8 mouse cellular contexts compared by ENCODE assay signal in the genomic region with DNA sequence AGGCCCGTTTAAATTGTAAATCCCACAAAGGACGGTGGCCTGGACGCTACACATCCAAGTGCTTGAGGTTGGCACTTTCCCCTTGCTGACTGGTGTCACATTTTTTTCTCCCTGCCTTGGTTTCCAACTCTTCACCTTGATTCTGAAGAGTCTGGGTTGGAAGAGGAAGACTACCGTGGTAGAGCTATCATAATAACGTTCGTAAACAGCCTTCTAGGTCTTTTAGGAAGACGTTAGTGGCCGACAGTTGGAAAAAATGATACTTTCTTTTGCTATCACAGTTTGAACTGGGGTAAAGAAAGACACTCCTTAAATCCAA. TPM values are rescaled to one million over a fixed set of nuclear protein-coding genes. Genes with fewer than 3 reads are reported as not detected.
A peak's percentile ranks its signal among the peaks of the same experiment; 100 is the strongest.
DNase-seq lines count a peak whose midpoint lies in the region; ATAC-seq and TF ChIP-seq lines count a peak whose summit lies in the region.

No protein-coding gene starts in this region.

- intact Hi-C loops in heart, adult 2 months (cut with DNase I), result loop anchor here (2.0 to 5.0 kb wide), 2 partner anchors 66 to 874 kb away; a partner anchor contains a TSS
- intact Hi-C loops in heart, postnatal 36 days (cut with DNase I), result no loop called here

- ATAC-seq in liver, embryonic 13.5 days (ENCODE audit: low read depth), result no peak
- no peak for ATAC-seq in inflammation-experienced regulatory T-cells, adult 6 months

- TF ChIP-seq CTCF in heart, adult 2 months (IDR thresholded peaks at IDR 0.05), result no peak
- no peak for TF ChIP-seq CTCF in thymus, adult 2 months (IDR thresholded peaks at IDR 0.05; ENCODE audit: borderline replicate concordance, control insufficient read depth, extremely low read depth, insufficient read depth, low read length, poor library complexity)

- H3K9me3 ChIP-seq in liver, embryonic 13.5 days (replicated peaks), result no peaks in the 10 kb centered on the region

- TF ChIP-seq POLR2A in heart, adult 2 months (IDR thresholded peaks at IDR 0.05; ENCODE audit: insufficient read depth, low read depth, low read length), result no peak
- TF ChIP-seq POLR2A in thymus, adult 2 months (IDR thresholded peaks at IDR 0.05; ENCODE audit: control insufficient read depth, extremely low read depth, insufficient read depth, low read length, poor library complexity), result no peak

- no peak for TF ChIP-seq EP300 in heart, adult 2 months (IDR thresholded peaks at IDR 0.05; ENCODE audit: insufficient read depth, low read depth, low read length)

- no peaks in the 10 kb centered on the region for H3K27me3 ChIP-seq in heart, adult 2 months (ENCODE audit: control insufficient read depth, insufficient read depth, low read length)
- H3K27me3 ChIP-seq in thymus, adult 2 months (ENCODE audit: control insufficient read depth, insufficient read depth, low read length), result no peaks in the 10 kb centered on the region
- H3K27me3 ChIP-seq in liver, embryonic 13.5 days, result peaks cover 10% of the 10 kb centered on the region

- H3K79me2 ChIP-seq in heart, adult 2 months (replicated peaks; ENCODE audit: control insufficient read depth, insufficient read depth, low read length), result no peaks in the 10 kb centered on the region; the same call in 1 of the 2 replicates

- H3K36me3 ChIP-seq in heart, adult 2 months (ENCODE audit: control insufficient read depth, insufficient read depth, low read length), result peaks cover 8% of the 10 kb centered on the region
- H3K36me3 ChIP-seq in thymus, adult 2 months (ENCODE audit: control insufficient read depth, insufficient read depth, low read length), result no peaks in the 10 kb centered on the region; the same call in 1 of the 2 replicates
- peaks cover 2% of the 10 kb centered on the region for H3K36me3 ChIP-seq in liver, embryonic 13.5 days

- H3K4me2 ChIP-seq in liver, embryonic 13.5 days, result peak overlapping the region; percentile 100

- 56% methylated on average over 8 of the region's 8 CpGs for WGBS in heart, adult 2 months
- 64% methylated on average over 8 of the region's 8 CpGs for WGBS in thymus, adult 2 months
- 35% methylated on average over 8 of the region's 8 CpGs for WGBS in liver, embryonic 13.5 days (ENCODE audit: insufficient replicate concordance)

- peak overlapping the region; percentile 92 for H3K27ac ChIP-seq in heart, adult 2 months
- H3K27ac ChIP-seq in thymus, adult 2 months (ENCODE audit: control insufficient read depth, insufficient read depth, low read length), result no peak overlapping the region
- no peak overlapping the region for H3K27ac ChIP-seq in liver, embryonic 13.5 days

- peak overlapping the region; percentile 69 for H3K4me3 ChIP-seq in heart, adult 2 months
- peak overlapping the region; percentile 73 for H3K4me3 ChIP-seq in thymus, adult 2 months (ENCODE audit: control insufficient read depth, insufficient read depth, low read length)
- peak overlapping the region; percentile 100 for H3K4me3 ChIP-seq in liver, embryonic 13.5 days (replicated peaks)

- DNase-seq in heart, adult 2 months, result no peak
- no peak for DNase-seq in heart, postnatal 36 days
- no peak for DNase-seq in thymus, adult 2 months
- no peak for DNase-seq in thymus, postnatal 4 days
- DNase-seq in liver, embryonic 13.5 days, result no peak
- no peak for DNase-seq in embryo, embryonic 10 days (ENCODE audit: low spot score)
- DNase-seq in embryo, embryonic 9.5 days (ENCODE audit: extremely low spot score), result no peak

- peak overlapping the region; percentile 74 for H3K9ac ChIP-seq in heart, adult 2 months (ENCODE audit: low read depth, low read length)
- peak overlapping the region; percentile 100 for H3K9ac ChIP-seq in liver, embryonic 13.5 days

- H3K4me1 ChIP-seq in heart, adult 2 months (ENCODE audit: control insufficient read depth, insufficient read depth, low read length), result peaks cover 6% of the 10 kb centered on the region
- peaks cover 7% of the 10 kb centered on the region for H3K4me1 ChIP-seq in thymus, adult 2 months (replicated peaks; ENCODE audit: control insufficient read depth, insufficient read depth, low read length)
- peaks cover 27% of the 10 kb centered on the region for H3K4me1 ChIP-seq in liver, embryonic 13.5 days (replicated peaks)

RNA-seq across cellular contexts. Expression of a gene that starts 0.5 kb away (rescaled TPM):
- 10 to 100 TPM; 36.4 to 38.6 TPM for total RNA-seq in heart, adult 2 months (2021)
- 49.7 and 82.9 TPM in 2 replicates for polyA plus RNA-seq in heart, adult 2 months (2012; rRNA removed)
- 10 to 100 TPM; 39.4 to 41.1 TPM for total RNA-seq in heart, postnatal 36 days (2021)
- 194 and 210 TPM in 2 replicates for polyA plus RNA-seq in thymus, adult 2 months (2012; rRNA removed)
- 10.9 and 15.4 TPM in 2 replicates for polyA plus RNA-seq in liver, embryonic 13.5 days (2015; fragmentation: Nextera tagmentation; extraction: Ambion mirVana)
- polyA plus RNA-seq in inflammation-experienced regulatory T-cells, adult 6 months (2017; shearing (Covaris generic)), result 10 to 100 TPM; 67.5 to 97.8 (median 86.3) TPM

RNA-seq across cellular contexts. Expression of a gene that starts 40.6 kb away (rescaled TPM):
- total RNA-seq in heart, adult 2 months (2021), result 1 to 10 TPM; 5.3 to 5.5 TPM
- 8.5 and 9.2 TPM in 2 replicates for polyA plus RNA-seq in heart, adult 2 months (2012; rRNA removed)
- 1 to 10 TPM; 5.5 to 5.8 TPM for total RNA-seq in heart, postnatal 36 days (2021)
- 2.6 and 2.9 TPM in 2 replicates for polyA plus RNA-seq in thymus, adult 2 months (2012; rRNA removed)
- polyA plus RNA-seq in liver, embryonic 13.5 days (2015; fragmentation: Nextera tagmentation; extraction: Ambion mirVana), result 6.5 and 6.7 TPM in 2 replicates
- polyA plus RNA-seq in inflammation-experienced regulatory T-cells, adult 6 months (2017; shearing (Covaris generic)), result 1 to 10 TPM in 2 of 3 experiments, under 1 TPM in 1; 0.75 to 2.5 (median 2.4) TPM
